Mouse (Mus musculus) cerebellum, adult 2 months (tissue): ENCODE measurements at regions not wholly inside any gene's neighbourhood (a gene's known extent, or its start where the extent isn't known, plus 50 kb on each side); places are given as distances from the start of the nearest gene placed in this dataset.

Source experiments
- CTCF ChIP-seq: fragments of 200-500 bp; IDR thresholded peaks from 2 replicates; pipeline ENCODE4 v1.5.1; 2011; ENCODE audit warnings: low read depth, mild to moderate bottlenecking, control low read depth, low read length, moderate library complexity, borderline replicate concordance; ENCODE audit not compliant: insufficient read depth
- POLR2A ChIP-seq: fragments of 200-500 bp; IDR thresholded peaks from 2 replicates; pipeline ENCODE4 v1.6.1; 2011; ENCODE audit warnings: low read length, control low read depth, borderline replicate concordance; ENCODE audit not compliant: insufficient read depth

DNA sequence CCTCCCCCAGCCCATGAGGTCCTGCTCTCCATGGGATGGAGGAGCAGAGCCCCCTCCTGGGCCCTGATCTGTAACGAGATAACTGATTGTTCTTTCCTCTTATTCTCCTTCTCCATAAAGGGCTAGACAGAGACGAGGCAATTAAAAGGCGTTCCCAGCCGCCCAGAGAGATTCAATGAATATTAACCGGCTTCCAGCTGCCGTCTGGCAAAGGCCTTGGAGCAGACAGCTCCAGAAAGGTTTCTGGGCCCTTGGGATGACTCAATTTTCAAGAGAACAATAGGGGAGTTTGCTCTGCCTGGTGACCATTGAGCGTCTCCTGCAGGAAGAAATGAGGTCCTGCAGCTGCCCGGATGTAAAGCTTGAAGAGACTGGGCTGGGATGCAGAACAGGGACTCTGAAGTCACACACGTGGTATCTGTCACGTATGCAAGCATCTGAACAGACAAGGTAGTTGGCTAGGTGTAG, 104.0 kb upstream of the Pcbd1 start:
- TF ChIP-seq CTCF (peak; percentile 20; the same call in 1 of the 2 replicates), POLR2A (no peak)
